Mouse (Mus musculus): ENCODE measurements at regions not wholly inside any gene's neighbourhood (a gene's known extent, or its start where the extent isn't known, plus 50 kb on each side); places are given as distances from the start of the nearest gene placed in this dataset.

DNA sequence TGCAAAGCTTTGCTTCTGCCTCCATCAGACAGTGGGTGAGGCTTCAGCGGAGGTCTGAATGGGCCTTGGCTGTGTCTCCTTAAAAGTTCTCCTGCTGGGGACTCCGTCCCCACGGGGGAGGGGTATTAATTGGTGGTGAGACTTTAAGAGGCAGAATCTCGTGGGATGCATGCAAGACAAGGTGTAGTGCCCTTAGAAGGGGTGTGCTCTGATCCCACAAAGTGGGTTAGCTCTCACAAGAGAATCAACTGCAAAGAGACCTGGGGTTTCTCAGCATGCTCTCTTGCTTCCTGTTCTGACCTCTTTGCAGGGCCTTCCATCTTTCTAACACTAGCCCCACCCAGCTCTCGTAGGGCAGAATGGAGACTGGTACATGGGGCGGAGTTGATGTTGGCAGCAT lies 359.2 kb upstream of the 3110018I06Rik start:
- Histone ChIP-seq H3K4me1 (no peaks in the 10 kb centered on the region), H3K9ac (no peak overlapping the region), H3K36me3 (no peaks in the 10 kb centered on the region), H3K4me3 (no peak overlapping the region), H3K9me3 (replicated peaks) (no peaks in the 10 kb centered on the region), H3K27ac (no peak overlapping the region), H3K27me3 (replicated peaks) (no peaks in the 10 kb centered on the region), H3K4me2 (no peak overlapping the region)
- ATAC-seq = no peak
- WGBS (ENCODE audit: insufficient replicate concordance) = 53% methylated on average over 6 of the region's 6 CpGs

GRCm38 (mm10) chr12:107131351-107131750 lies 357.1 kb upstream of the 3110018I06Rik start:
- Histone ChIP-seq H3K4me1 (no peaks in the 10 kb centered on the region), H3K4me3 (no peak overlapping the region), H3K27me3 (replicated peaks) (no peaks in the 10 kb centered on the region), H3K27ac (no peak overlapping the region), H3K9me3 (replicated peaks) (no peaks in the 10 kb centered on the region), H3K4me2 (no peak overlapping the region), H3K9ac (no peak overlapping the region), H3K36me3 (no peaks in the 10 kb centered on the region)
- WGBS (ENCODE audit: insufficient replicate concordance) = 53% methylated on average over 7 of the region's 7 CpGs
- no peak for ATAC-seq

DNA sequence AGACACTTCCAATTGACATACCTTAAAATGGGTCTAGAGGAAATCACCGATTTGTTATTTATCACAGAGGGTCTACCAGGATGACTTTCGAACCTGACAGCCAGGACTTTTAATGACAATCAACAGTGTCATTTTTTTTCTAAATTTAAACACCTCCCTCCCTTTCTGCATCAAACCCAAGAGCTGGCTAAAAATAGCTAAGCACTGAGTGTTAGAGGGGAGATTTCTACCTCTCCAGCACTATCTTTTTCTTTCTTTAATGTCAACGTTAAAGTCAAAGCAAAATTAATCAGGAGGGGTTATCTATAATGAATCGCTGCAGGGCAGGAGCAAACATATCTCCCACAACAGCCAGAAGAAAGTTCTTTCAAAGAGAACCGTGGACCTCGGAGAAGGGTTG lies 356.6 kb upstream of the 3110018I06Rik start:
- no peak overlapping the region for H3K4me3 ChIP-seq
- no peak overlapping the region for H3K27ac ChIP-seq
- H3K9me3 ChIP-seq (replicated peaks) = no peaks in the 10 kb centered on the region
- H3K4me1 ChIP-seq = no peaks in the 10 kb centered on the region
- H3K27me3 ChIP-seq (replicated peaks) = no peaks in the 10 kb centered on the region
- no peak for ATAC-seq
- no peak overlapping the region for H3K9ac ChIP-seq
- no peaks in the 10 kb centered on the region for H3K36me3 ChIP-seq
- H3K4me2 ChIP-seq = no peak overlapping the region
- 65% methylated on average over 6 of the region's 6 CpGs for WGBS (ENCODE audit: insufficient replicate concordance)

DNA sequence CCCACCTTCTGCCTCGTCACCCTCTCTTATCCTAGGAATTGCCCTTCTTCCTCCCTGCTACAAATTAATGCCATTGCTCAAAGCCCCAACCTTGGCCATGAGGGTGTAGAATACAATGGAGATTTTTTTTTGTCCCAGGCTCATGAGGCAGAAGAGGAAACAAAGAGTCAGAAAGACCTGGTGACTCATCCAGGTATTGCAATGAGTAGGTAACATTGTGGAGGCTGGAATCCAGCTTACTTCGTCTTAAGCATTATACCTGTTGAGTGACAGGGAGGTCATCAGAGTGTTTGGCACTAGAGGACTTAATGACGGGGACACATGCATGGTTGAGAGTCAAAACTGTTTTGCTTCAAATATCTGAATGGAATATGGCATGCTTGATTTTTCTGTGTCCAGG lies 355.9 kb upstream of the 3110018I06Rik start:
- 62% methylated on average over 3 of the region's 3 CpGs for WGBS (ENCODE audit: insufficient replicate concordance)
- Histone ChIP-seq H3K4me3 (no peak overlapping the region), H3K27me3 (replicated peaks) (no peaks in the 10 kb centered on the region), H3K9ac (no peak overlapping the region), H3K4me2 (no peak overlapping the region), H3K36me3 (no peaks in the 10 kb centered on the region), H3K4me1 (no peaks in the 10 kb centered on the region), H3K27ac (no peak overlapping the region), H3K9me3 (replicated peaks) (no peaks in the 10 kb centered on the region)
- no peak for ATAC-seq

GRCm38 (mm10) chr12:107134353-107134752 lies 354.1 kb upstream of the 3110018I06Rik start:
- no peak for ATAC-seq
- 66% methylated on average over 3 of the region's 3 CpGs for whole genome bisulfite sequencing (ENCODE audit: insufficient replicate concordance)

DNA sequence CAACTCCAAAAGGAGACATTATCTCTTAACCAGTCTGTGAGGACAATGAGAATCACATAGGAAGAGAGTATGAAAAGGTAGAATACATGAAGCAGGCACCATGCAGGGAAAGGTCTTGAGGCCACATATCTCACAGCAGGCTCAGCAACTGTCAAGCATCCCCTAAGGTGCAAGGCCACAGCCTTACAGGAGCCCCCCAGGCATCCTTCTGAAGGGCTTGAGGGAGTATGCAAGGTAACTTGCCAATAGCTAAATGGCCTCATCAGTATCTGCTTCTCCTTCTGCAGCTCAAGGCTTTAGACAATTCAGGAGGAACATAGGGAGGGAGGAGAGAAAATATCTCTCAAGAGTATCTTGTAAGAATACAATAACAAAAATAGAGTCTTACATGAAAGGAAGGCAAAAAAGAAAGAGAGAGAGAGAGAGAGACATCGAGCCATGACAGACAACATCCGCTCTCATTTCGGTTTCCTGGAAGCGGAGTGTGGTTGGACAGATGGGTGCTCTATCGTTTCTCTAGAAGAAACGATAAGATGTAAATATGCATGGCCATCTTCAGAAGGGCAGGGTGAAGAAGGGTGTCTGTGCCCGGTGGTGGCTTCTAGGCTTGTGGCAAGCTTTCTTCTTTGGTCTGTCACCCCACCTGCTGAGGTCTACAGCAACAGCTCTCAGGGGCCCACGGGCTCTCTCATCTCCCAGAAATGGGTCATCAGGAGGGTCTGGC lies 349.6 kb upstream of the 3110018I06Rik start:
- no peak for ATAC-seq
- Histone ChIP-seq H3K9ac (no peak overlapping the region), H3K9me3 (replicated peaks) (no peaks in the 10 kb centered on the region), H3K27ac (no peak overlapping the region), H3K36me3 (no peaks in the 10 kb centered on the region), H3K4me2 (no peak overlapping the region), H3K4me1 (no peaks in the 10 kb centered on the region), H3K4me3 (no peak overlapping the region), H3K27me3 (replicated peaks) (no peaks in the 10 kb centered on the region)
- 74% methylated on average over 8 of the region's 8 CpGs for WGBS (ENCODE audit: insufficient replicate concordance)

More at GRCm38 (mm10) chr12:107134353-107134752, 354.1 kb upstream of the 3110018I06Rik start:
- H3K27ac ChIP-seq = no peak overlapping the region
- no peaks in the 10 kb centered on the region for H3K4me1 ChIP-seq
- no peak overlapping the region for H3K9ac ChIP-seq
- no peaks in the 10 kb centered on the region for H3K9me3 ChIP-seq (replicated peaks)
- no peak overlapping the region for H3K4me2 ChIP-seq
- H3K36me3 ChIP-seq = no peaks in the 10 kb centered on the region
- H3K27me3 ChIP-seq (replicated peaks) = no peaks in the 10 kb centered on the region
- no peak overlapping the region for H3K4me3 ChIP-seq

DNA sequence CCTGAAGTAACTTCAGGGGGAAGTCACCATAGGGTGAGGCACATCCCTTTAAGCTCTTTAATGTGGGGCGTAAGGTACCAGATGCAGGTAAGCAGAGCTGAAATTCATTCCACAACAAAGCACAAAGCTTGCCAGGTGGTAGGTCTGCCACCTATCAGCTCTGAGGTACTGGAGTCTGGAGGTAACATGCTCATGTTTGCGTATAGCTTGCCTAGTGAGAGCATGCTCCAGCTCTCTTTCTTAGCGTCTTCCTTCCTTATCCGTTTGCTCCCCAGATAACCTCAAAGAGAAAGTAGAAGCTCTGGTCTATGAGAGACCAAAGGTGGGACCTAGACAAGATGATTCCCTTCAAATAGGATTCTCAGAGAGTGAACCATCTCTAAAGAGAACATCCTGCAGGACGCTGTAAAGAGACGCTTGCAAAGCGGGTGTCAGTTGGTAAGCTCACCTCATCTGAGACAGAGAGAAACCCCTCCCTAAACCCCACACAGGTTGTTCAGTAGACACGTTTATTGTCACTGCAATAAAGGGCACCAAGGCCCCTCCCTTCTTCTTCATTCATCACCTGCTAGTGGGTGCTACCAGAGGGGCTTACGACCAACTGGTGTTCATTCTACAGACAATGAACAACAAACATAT lies 347.4 kb upstream of the 3110018I06Rik start:
- no peaks in the 10 kb centered on the region for H3K36me3 ChIP-seq
- no peak overlapping the region for H3K4me2 ChIP-seq
- no peak overlapping the region for H3K27ac ChIP-seq
- ATAC-seq = no peak
- H3K9ac ChIP-seq = no peak overlapping the region
- H3K9me3 ChIP-seq (replicated peaks) = no peaks in the 10 kb centered on the region
- no peak overlapping the region for H3K4me3 ChIP-seq
- no peaks in the 10 kb centered on the region for H3K27me3 ChIP-seq (replicated peaks)
- no peaks in the 10 kb centered on the region for H3K4me1 ChIP-seq
- WGBS (ENCODE audit: insufficient replicate concordance) = 64% methylated on average over 9 of the region's 9 CpGs

DNA sequence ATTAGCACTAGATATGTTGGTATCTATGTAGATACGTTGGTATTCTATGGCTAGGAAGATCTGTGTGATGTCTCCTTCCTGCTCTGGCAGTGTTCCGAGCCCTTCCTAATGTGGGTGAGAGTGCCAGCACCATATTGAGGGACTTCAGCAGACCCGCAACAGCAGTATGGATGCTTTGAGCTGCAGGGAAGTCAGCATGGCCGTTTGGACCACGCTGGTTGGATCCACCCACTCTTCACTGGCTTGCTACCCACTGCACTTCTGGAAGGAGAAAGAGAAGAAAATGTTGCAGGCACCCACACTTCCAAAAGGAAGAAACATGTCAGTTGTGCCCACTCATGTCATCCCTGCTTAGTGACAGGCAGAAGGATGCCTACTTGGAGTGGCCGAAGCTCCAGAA lies 346.2 kb upstream of the 3110018I06Rik start:
- ATAC-seq = no peak
- H3K9me3 ChIP-seq (replicated peaks) = no peaks in the 10 kb centered on the region
- H3K36me3 ChIP-seq = no peaks in the 10 kb centered on the region
- no peak overlapping the region for H3K4me2 ChIP-seq
- WGBS (ENCODE audit: insufficient replicate concordance) = 69% methylated on average over 6 of the region's 6 CpGs
- no peak overlapping the region for H3K4me3 ChIP-seq
- H3K27ac ChIP-seq = no peak overlapping the region
- H3K27me3 ChIP-seq (replicated peaks) = no peaks in the 10 kb centered on the region
- H3K9ac ChIP-seq = no peak overlapping the region
- no peaks in the 10 kb centered on the region for H3K4me1 ChIP-seq

- H3K4me3 ChIP-seq = no peak overlapping the region
- no peak overlapping the region for H3K27ac ChIP-seq
- H3K36me3 ChIP-seq = no peaks in the 10 kb centered on the region
- H3K9ac ChIP-seq = no peak overlapping the region
- H3K4me1 ChIP-seq = no peaks in the 10 kb centered on the region
- H3K27me3 ChIP-seq (replicated peaks) = no peaks in the 10 kb centered on the region
- H3K4me2 ChIP-seq = no peak overlapping the region
- no peak for ATAC-seq
- H3K9me3 ChIP-seq (replicated peaks) = no peaks in the 10 kb centered on the region
- 58% methylated on average over 5 of the region's 5 CpGs for WGBS (ENCODE audit: insufficient replicate concordance)
Measured at GRCm38 (mm10) chr12:107146608-107147121, 341.8 kb upstream of the 3110018I06Rik start.

GRCm38 (mm10) chr12:107148451-107148850 lies 340.0 kb upstream of the 3110018I06Rik start:
- no peaks in the 10 kb centered on the region for H3K4me1 ChIP-seq
- H3K27ac ChIP-seq = no peak overlapping the region
- no peak for ATAC-seq
- H3K9me3 ChIP-seq (replicated peaks) = no peaks in the 10 kb centered on the region
- H3K4me3 ChIP-seq = no peak overlapping the region
- no peak overlapping the region for H3K9ac ChIP-seq
- no peaks in the 10 kb centered on the region for H3K27me3 ChIP-seq (replicated peaks)
- H3K36me3 ChIP-seq = no peaks in the 10 kb centered on the region
- WGBS (ENCODE audit: insufficient replicate concordance) = 18% methylated on average over 8 of the region's 8 CpGs
- H3K4me2 ChIP-seq = no peak overlapping the region

DNA sequence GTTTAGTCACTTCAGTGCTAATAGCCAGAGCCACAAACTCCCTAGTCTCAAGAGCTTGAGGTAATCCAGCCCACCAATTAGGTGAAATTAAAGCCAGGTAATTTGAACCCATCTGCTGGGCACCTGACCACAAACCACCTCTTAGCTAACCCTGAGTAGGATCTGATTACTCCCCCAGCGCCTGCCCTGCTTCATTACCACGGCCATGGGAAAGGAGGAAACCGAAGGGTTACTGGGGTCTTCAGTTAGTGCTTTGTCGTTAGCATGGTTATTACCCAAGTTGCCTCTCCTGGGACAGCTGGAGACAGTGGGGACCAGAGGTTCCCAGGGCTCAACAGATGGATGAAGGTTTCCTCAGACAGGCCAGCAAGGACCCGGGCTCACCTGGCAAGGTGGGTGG lies 337.3 kb upstream of the 3110018I06Rik start:
- no peaks in the 10 kb centered on the region for H3K27me3 ChIP-seq (replicated peaks)
- H3K27ac ChIP-seq = no peak overlapping the region
- H3K9ac ChIP-seq = no peak overlapping the region
- H3K36me3 ChIP-seq = no peaks in the 10 kb centered on the region
- no peaks in the 10 kb centered on the region for H3K9me3 ChIP-seq (replicated peaks)
- H3K4me2 ChIP-seq = no peak overlapping the region
- no peak overlapping the region for H3K4me3 ChIP-seq
- no peak for ATAC-seq
- no peaks in the 10 kb centered on the region for H3K4me1 ChIP-seq
- WGBS (ENCODE audit: insufficient replicate concordance) = 54% methylated on average over 5 of the region's 5 CpGs

- Histone ChIP-seq H3K36me3 (no peaks in the 10 kb centered on the region), H3K27ac (no peak overlapping the region), H3K4me2 (no peak overlapping the region), H3K9me3 (replicated peaks) (no peaks in the 10 kb centered on the region), H3K9ac (no peak overlapping the region), H3K27me3 (replicated peaks) (peaks cover 3% of the 10 kb centered on the region; the same call in 1 of the 2 replicates), H3K4me3 (no peak overlapping the region), H3K4me1 (no peaks in the 10 kb centered on the region)
- 77% methylated on average over 2 of the region's 2 CpGs for WGBS (ENCODE audit: insufficient replicate concordance)
- ATAC-seq = no peak
Measured at GRCm38 (mm10) chr12:107154668-107155067, 333.8 kb upstream of the 3110018I06Rik start.
